Mouse (Mus musculus): ENCODE results near the gene Nxpe3. TPM values are rescaled to one million over a fixed set of nuclear protein-coding genes. Genes with fewer than 3 reads are reported as not detected.

Gene Nxpe3
- polyA plus RNA-seq, 1 experiment = 3.5 TPM

DNA sequence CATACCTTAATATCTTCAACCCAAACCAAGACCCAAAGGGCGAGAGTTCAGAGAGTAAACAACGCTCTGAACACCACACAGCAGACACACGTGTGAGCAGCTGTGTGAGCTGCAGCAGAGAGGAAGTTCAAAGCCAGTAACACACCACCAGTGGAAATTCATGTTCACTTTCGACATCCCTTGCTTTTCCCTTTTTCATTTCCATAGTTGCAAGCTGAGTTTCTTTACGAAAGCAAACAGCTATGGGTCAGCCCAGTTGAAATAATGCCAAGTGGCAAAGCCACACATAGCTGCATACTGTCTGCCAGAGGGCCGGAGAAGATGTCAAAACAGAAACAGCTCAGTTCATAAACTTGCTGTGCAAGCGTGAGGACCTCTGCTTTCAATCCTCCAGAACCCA, 96.2 kb downstream of the Nxpe3 start:
- DNase-seq (ENCODE audit: low read depth) = no peak
- TF ChIP-seq POLR2A (IDR thresholded peaks at IDR 0.05; ENCODE audit: borderline replicate concordance, extremely low read depth, insufficient read depth, insufficient read length, poor library complexity, severe bottlenecking) (no peak), CTCF (IDR thresholded peaks at IDR 0.05; ENCODE audit: borderline replicate concordance, extremely low read depth, insufficient read depth, insufficient read length) (no peak)

DNA sequence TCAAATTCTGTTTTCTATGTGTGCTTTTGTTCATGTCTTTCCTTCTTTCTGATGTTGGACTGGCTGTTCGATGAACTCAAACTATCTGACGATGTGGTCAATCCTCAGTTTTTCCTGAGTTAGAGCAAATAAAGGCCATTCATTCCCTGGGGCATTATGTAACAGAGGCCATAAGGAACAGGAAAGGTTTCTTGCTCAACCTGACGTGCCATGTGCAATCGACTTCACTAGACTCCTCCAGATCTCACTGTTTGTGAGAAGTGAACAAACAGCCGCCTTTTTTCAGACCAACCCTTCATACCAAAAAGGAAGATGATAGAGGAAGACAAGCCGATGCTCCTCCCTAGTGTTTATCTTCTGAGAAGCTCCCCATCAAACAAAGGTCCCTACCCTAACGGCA, 104.8 kb downstream of the Nxpe3 start:
- TF ChIP-seq CTCF (IDR thresholded peaks at IDR 0.05; ENCODE audit: borderline replicate concordance, extremely low read depth, insufficient read depth, insufficient read length) (no peak), POLR2A (IDR thresholded peaks at IDR 0.05; ENCODE audit: borderline replicate concordance, extremely low read depth, insufficient read depth, insufficient read length, poor library complexity, severe bottlenecking) (no peak)
- DNase-seq (ENCODE audit: low read depth) = no peak

Other genes starting within 250 kb of the Nxpe3 start
- 2.5 and 2.7 TPM in 2 replicates for gene Nfkbiz, start 56.4 kb downstream of the Nxpe3 start, polyA plus RNA-seq (2012; rRNA removed)
- 7.5 and 11.5 TPM in 2 replicates for gene Cep97, start 39.6 kb upstream of the Nxpe3 start, polyA plus RNA-seq (2012; rRNA removed)
- gene Rpl24, start 71.0 kb upstream of the Nxpe3 start, polyA plus RNA-seq (2012; rRNA removed) = 499 and 561 TPM in 2 replicates
- gene Zbtb11, start 78.6 kb upstream of the Nxpe3 start, polyA plus RNA-seq (2012; rRNA removed) = 11.3 and 15.1 TPM in 2 replicates
- gene Pcnp, start 134.5 kb upstream of the Nxpe3 start, polyA plus RNA-seq (2012; rRNA removed) = 73.9 and 88.9 TPM in 2 replicates
- gene Trmt10c, start 142.5 kb upstream of the Nxpe3 start, polyA plus RNA-seq (2012; rRNA removed) = 7.8 and 8.2 TPM in 2 replicates
- gene Senp7, start 153.1 kb upstream of the Nxpe3 start, polyA plus RNA-seq (2012; rRNA removed) = 40.7 and 45.1 TPM in 2 replicates

Data from brain, embryonic 14.5 days (tissue).